Mouse (Mus musculus): Measurements from ENCODE around the gene Mpp6. TPM values are rescaled to one million over a fixed set of nuclear protein-coding genes. Genes with fewer than 3 reads are reported as not detected.

Mpp6 gene
- polyA plus RNA-seq, 1 experiment from 2014 or later, result 55.3 TPM

- no peaks in the 10 kb centered on the region for H3K9me3 ChIP-seq (replicated peaks)
Observed at GRCm38 (mm10) chr6:50110379-50110941, 419 bp downstream of the Mpp6 start.

GRCm38 (mm10) chr6:50111111-50111655 is 1.1 kb downstream of the Mpp6 start:
- Histone ChIP-seq H3K27me3 (0 out of 2 replicates have a peak, but pooled peaks cover 5% of the 10 kb centered on the region), H3K36me3 (no peaks in the 10 kb centered on the region), H3K27ac (replicated peaks) (peak overlapping the region; percentile 77; the same call in 1 of the 2 replicates), H3K4me2 (replicated peaks) (peak overlapping the region; percentile 78), H3K4me1 (peaks cover 8% of the 10 kb centered on the region), H3K9me3 (replicated peaks) (no peaks in the 10 kb centered on the region), H3K4me3 (replicated peaks) (peak overlapping the region; percentile 69), H3K9ac (peak overlapping the region; percentile 58; the same call in 1 of the 2 replicates)
- ATAC-seq (ENCODE audit: insufficient number of reproducible peaks, low FRiP score, low TSS enrichment, low read depth), result no peak
- 10% methylated on average over 6 of the region's 6 CpGs for WGBS

More at GRCm38 (mm10) chr6:50110379-50110941, 419 bp downstream of the Mpp6 start:
- peak overlapping the region; percentile 77 for H3K27ac ChIP-seq (replicated peaks)
- H3K4me3 ChIP-seq (replicated peaks), result peak overlapping the region; percentile 69
- H3K4me1 ChIP-seq, result peaks cover 8% of the 10 kb centered on the region
- H3K4me2 ChIP-seq (replicated peaks), result peak overlapping the region; percentile 78
- ATAC-seq (ENCODE audit: insufficient number of reproducible peaks, low FRiP score, low TSS enrichment, low read depth), result peak; percentile 67
- H3K27me3 ChIP-seq, result 0 out of 2 replicates have a peak, but pooled peaks cover 5% of the 10 kb centered on the region
- peak overlapping the region; percentile 58 for H3K9ac ChIP-seq
- H3K36me3 ChIP-seq, result no peaks in the 10 kb centered on the region
- under 1% methylated on average over 41 of the region's 72 CpGs for WGBS

- no peaks in the 10 kb centered on the region for H3K36me3 ChIP-seq
- 0 out of 2 replicates have a peak, but pooled peaks cover 5% of the 10 kb centered on the region for H3K27me3 ChIP-seq
- H3K4me2 ChIP-seq (replicated peaks), result peak overlapping the region; percentile 29
- peaks cover 8% of the 10 kb centered on the region for H3K4me1 ChIP-seq
- WGBS, result under 1% methylated on average over 8 of the region's 8 CpGs
- H3K9me3 ChIP-seq (replicated peaks), result no peaks in the 10 kb centered on the region
- H3K27ac ChIP-seq (replicated peaks), result no peak overlapping the region
- no peak overlapping the region for H3K9ac ChIP-seq
- peak; percentile 80 for ATAC-seq (ENCODE audit: insufficient number of reproducible peaks, low FRiP score, low TSS enrichment, low read depth)
- H3K4me3 ChIP-seq (replicated peaks), result 0 out of 2 replicates have a peak overlapping the region, but pooled peaks have one; percentile 11
Observed at GRCm38 (mm10) chr6:50112775-50113174, 2.7 kb downstream of the Mpp6 start.

GRCm38 (mm10) chr6:50114280-50114679 is 4.2 kb downstream of the Mpp6 start:
- H3K9me3 ChIP-seq (replicated peaks), result no peaks in the 10 kb centered on the region
- no peaks in the 10 kb centered on the region for H3K27me3 ChIP-seq
- H3K4me1 ChIP-seq, result peaks cover 8% of the 10 kb centered on the region
- WGBS, result 79% methylated on average over 6 of the region's 6 CpGs
- no peak overlapping the region for H3K4me2 ChIP-seq (replicated peaks)
- no peak overlapping the region for H3K9ac ChIP-seq
- no peak overlapping the region for H3K4me3 ChIP-seq (replicated peaks)
- no peak overlapping the region for H3K27ac ChIP-seq (replicated peaks)
- ATAC-seq (ENCODE audit: insufficient number of reproducible peaks, low FRiP score, low TSS enrichment, low read depth), result no peak
- H3K36me3 ChIP-seq, result no peaks in the 10 kb centered on the region

- WGBS, result 100% methylated on average over 1 of the region's 1 CpGs
- Histone ChIP-seq H3K27ac (replicated peaks) (no peak overlapping the region), H3K9me3 (replicated peaks) (no peaks in the 10 kb centered on the region), H3K4me3 (replicated peaks) (no peak overlapping the region), H3K9ac (no peak overlapping the region), H3K27me3 (no peaks in the 10 kb centered on the region), H3K4me2 (replicated peaks) (no peak overlapping the region), H3K4me1 (no peaks in the 10 kb centered on the region), H3K36me3 (no peaks in the 10 kb centered on the region)
- ATAC-seq (ENCODE audit: insufficient number of reproducible peaks, low FRiP score, low TSS enrichment, low read depth), result no peak
Observed at GRCm38 (mm10) chr6:50120931-50121330, 10.9 kb downstream of the Mpp6 start.

GRCm38 (mm10) chr6:50122835-50123234 is 12.8 kb downstream of the Mpp6 start:
- ATAC-seq (ENCODE audit: insufficient number of reproducible peaks, low FRiP score, low TSS enrichment, low read depth), result no peak
- WGBS, result 89% methylated on average over 4 of the region's 4 CpGs

GRCm38 (mm10) chr6:50124197-50124596 is 14.2 kb downstream of the Mpp6 start:
- no peak overlapping the region for H3K4me2 ChIP-seq (replicated peaks)
- H3K27ac ChIP-seq (replicated peaks), result no peak overlapping the region
- WGBS, result 89% methylated on average over 2 of the region's 2 CpGs
- no peak overlapping the region for H3K4me3 ChIP-seq (replicated peaks)
- no peaks in the 10 kb centered on the region for H3K27me3 ChIP-seq
- no peaks in the 10 kb centered on the region for H3K4me1 ChIP-seq
- H3K36me3 ChIP-seq, result no peaks in the 10 kb centered on the region
- no peak for ATAC-seq (ENCODE audit: insufficient number of reproducible peaks, low FRiP score, low TSS enrichment, low read depth)
- no peak overlapping the region for H3K9ac ChIP-seq
- H3K9me3 ChIP-seq (replicated peaks), result no peaks in the 10 kb centered on the region

More at GRCm38 (mm10) chr6:50122835-50123234, 12.8 kb downstream of the Mpp6 start:
- no peaks in the 10 kb centered on the region for H3K27me3 ChIP-seq
- no peaks in the 10 kb centered on the region for H3K4me1 ChIP-seq
- no peaks in the 10 kb centered on the region for H3K36me3 ChIP-seq
- no peaks in the 10 kb centered on the region for H3K9me3 ChIP-seq (replicated peaks)
- no peak overlapping the region for H3K4me2 ChIP-seq (replicated peaks)
- H3K4me3 ChIP-seq (replicated peaks), result no peak overlapping the region
- H3K9ac ChIP-seq, result no peak overlapping the region
- no peak overlapping the region for H3K27ac ChIP-seq (replicated peaks)

- Histone ChIP-seq H3K27me3 (no peaks in the 10 kb centered on the region), H3K9ac (no peak overlapping the region), H3K27ac (replicated peaks) (no peak overlapping the region), H3K9me3 (replicated peaks) (no peaks in the 10 kb centered on the region), H3K4me3 (replicated peaks) (no peak overlapping the region), H3K4me2 (replicated peaks) (no peak overlapping the region), H3K4me1 (no peaks in the 10 kb centered on the region), H3K36me3 (no peaks in the 10 kb centered on the region)
- WGBS, result 84% methylated on average over 2 of the region's 2 CpGs
- ATAC-seq (ENCODE audit: insufficient number of reproducible peaks, low FRiP score, low TSS enrichment, low read depth), result no peak
Observed at GRCm38 (mm10) chr6:50126331-50126730, 16.3 kb downstream of the Mpp6 start.

- no peaks in the 10 kb centered on the region for H3K4me1 ChIP-seq
- H3K27ac ChIP-seq (replicated peaks), result no peak overlapping the region
- no peaks in the 10 kb centered on the region for H3K9me3 ChIP-seq (replicated peaks)
- WGBS, result 94% methylated on average over 6 of the region's 6 CpGs
- no peak overlapping the region for H3K9ac ChIP-seq
- no peak overlapping the region for H3K4me2 ChIP-seq (replicated peaks)
- no peak overlapping the region for H3K4me3 ChIP-seq (replicated peaks)
- H3K27me3 ChIP-seq, result no peaks in the 10 kb centered on the region
- ATAC-seq (ENCODE audit: insufficient number of reproducible peaks, low FRiP score, low TSS enrichment, low read depth), result no peak
- H3K36me3 ChIP-seq, result no peaks in the 10 kb centered on the region
Observed at GRCm38 (mm10) chr6:50127536-50127935, 17.5 kb downstream of the Mpp6 start.

GRCm38 (mm10) chr6:50137651-50138050 is 27.6 kb downstream of the Mpp6 start:
- no peak overlapping the region for H3K27ac ChIP-seq (replicated peaks)
- no peak for ATAC-seq (ENCODE audit: insufficient number of reproducible peaks, low FRiP score, low TSS enrichment, low read depth)
- no peak overlapping the region for H3K9ac ChIP-seq
- H3K4me1 ChIP-seq, result no peaks in the 10 kb centered on the region
- H3K4me2 ChIP-seq (replicated peaks), result no peak overlapping the region
- H3K36me3 ChIP-seq, result no peaks in the 10 kb centered on the region
- no peak overlapping the region for H3K4me3 ChIP-seq (replicated peaks)
- H3K27me3 ChIP-seq, result no peaks in the 10 kb centered on the region
- WGBS, result 87% methylated on average over 3 of the region's 3 CpGs
- no peaks in the 10 kb centered on the region for H3K9me3 ChIP-seq (replicated peaks)

- H3K27me3 ChIP-seq, result no peaks in the 10 kb centered on the region
- H3K9ac ChIP-seq, result no peak overlapping the region
- ATAC-seq (ENCODE audit: insufficient number of reproducible peaks, low FRiP score, low TSS enrichment, low read depth), result no peak
- H3K27ac ChIP-seq (replicated peaks), result no peak overlapping the region
- no peak overlapping the region for H3K4me2 ChIP-seq (replicated peaks)
- no peaks in the 10 kb centered on the region for H3K4me1 ChIP-seq
- no peak overlapping the region for H3K4me3 ChIP-seq (replicated peaks)
- no peaks in the 10 kb centered on the region for H3K9me3 ChIP-seq (replicated peaks)
- no peaks in the 10 kb centered on the region for H3K36me3 ChIP-seq
- WGBS, result 88% methylated on average over 3 of the region's 3 CpGs
Observed at GRCm38 (mm10) chr6:50139526-50139925, 29.5 kb downstream of the Mpp6 start.

GRCm38 (mm10) chr6:50146158-50146557 is 36.1 kb downstream of the Mpp6 start:
- Histone ChIP-seq H3K4me1 (no peaks in the 10 kb centered on the region), H3K4me2 (replicated peaks) (no peak overlapping the region), H3K27ac (replicated peaks) (no peak overlapping the region), H3K9ac (no peak overlapping the region), H3K36me3 (no peaks in the 10 kb centered on the region), H3K9me3 (replicated peaks) (no peaks in the 10 kb centered on the region), H3K4me3 (replicated peaks) (no peak overlapping the region), H3K27me3 (no peaks in the 10 kb centered on the region)
- no peak for ATAC-seq (ENCODE audit: insufficient number of reproducible peaks, low FRiP score, low TSS enrichment, low read depth)
